Mouse (Mus musculus) embryonic facial prominence, embryonic 14.5 days (tissue): ENCODE data around the gene Dgat2. TPM values are rescaled to one million over a fixed set of nuclear protein-coding genes. Genes with fewer than 3 reads are reported as not detected.

Source experiments
- ATAC-seq: fragments of 200-750 bp; cut with Nextera tagmentation; 2 replicates; pipeline ENCODE4 v1.8.0; 2017; ENCODE audit warnings: low read depth, moderate number of reproducible peaks, moderate TSS enrichment
- DNase-seq: peaks from one replicate; pipeline ENCODE4 v3.0.0-alpha.2; 2015; ENCODE audit warnings: low spot score
- H3K27ac ChIP-seq: fragments of 300-500 bp; sonication (generic); replicated peaks from 2 replicates; pipeline ENCODE4 v1.5.1; 2014; ENCODE audit warnings: low read depth, mild to moderate bottlenecking, low read length, moderate library complexity
- H3K27me3 ChIP-seq: fragments of 300-500 bp; sonication (generic); replicated peaks from 2 replicates; pipeline ENCODE4 v1.6.1; 2014; ENCODE audit warnings: low read length; ENCODE audit not compliant: control insufficient read depth, insufficient read depth
- H3K36me3 ChIP-seq: fragments of 300-500 bp; sonication (generic); 2 replicates; pipeline ENCODE4 v1.6.1; 2014; ENCODE audit warnings: low read length, mixed read lengths; ENCODE audit not compliant: control insufficient read depth, insufficient read depth
- H3K4me1 ChIP-seq: fragments of 300-500 bp; sonication (generic); 2 replicates; pipeline ENCODE4 v1.6.1; 2014; ENCODE audit warnings: antibody characterized with exemption, low read length; ENCODE audit not compliant: control insufficient read depth, insufficient read depth
- H3K4me2 ChIP-seq: fragments of 300-500 bp; sonication (generic); 2 replicates; pipeline ENCODE4 v1.6.1; 2014; ENCODE audit warnings: low read depth, mild to moderate bottlenecking, low read length, moderate library complexity, mixed read lengths
- H3K4me3 ChIP-seq: fragments of 300-500 bp; sonication (generic); 2 replicates; pipeline ENCODE4 v1.5.1; 2014; ENCODE audit warnings: low read depth, mild to moderate bottlenecking, low read length
- H3K9ac ChIP-seq: fragments of 300-500 bp; sonication (generic); 2 replicates; pipeline ENCODE4 v1.6.1; 2014; ENCODE audit warnings: low read depth, mild to moderate bottlenecking, low read length, moderate library complexity, mixed read lengths
- H3K9me3 ChIP-seq: fragments of 300-500 bp; sonication (generic); 2 replicates; pipeline ENCODE4 v1.6.1; 2016; ENCODE audit warnings: low read length; ENCODE audit not compliant: control insufficient read depth
- WGBS: fragments of 180-500 bp; shearing (Covaris S2); extraction: QIAGEN DNeasy Blood & Tissue Kit; methylation state at CpG from one replicate; pipeline ENCODE4 v1.1.7; 2014; 5-methylcytosine and 5-hydroxymethylcytosine counted together
- polyA plus RNA-seq: library from polyadenylated mRNA; unstranded; fragments of >200 nt; fragmentation: Nextera tagmentation; extraction: Ambion mirVana; gene quantifications from 2 replicates; pipeline ENCODE4 v1.2.1, GENCODE M21; 2014

Dgat2 gene
- polyA plus RNA-seq, 1 experiment from 2014 or later, result 38.6 TPM

- no peak overlapping the region for H3K9ac ChIP-seq
- DNase-seq, result no peak
- no peaks in the 10 kb centered on the region for H3K9me3 ChIP-seq
- H3K4me3 ChIP-seq, result no peak overlapping the region
- no peaks in the 10 kb centered on the region for H3K36me3 ChIP-seq
- no peak overlapping the region for H3K27ac ChIP-seq
- no peaks in the 10 kb centered on the region for H3K4me1 ChIP-seq
- no peaks in the 10 kb centered on the region for H3K27me3 ChIP-seq
- 68% methylated on average over 7 of the region's 7 CpGs for WGBS
- no peak for ATAC-seq
- no peak overlapping the region for H3K4me2 ChIP-seq
Observed at GRCm38 (mm10) chr7:99224225-99224624, 41.7 kb upstream of the Dgat2 start.

- H3K9ac ChIP-seq, result no peak overlapping the region
- DNase-seq (peak; percentile 45), ATAC-seq (peak; percentile 44; the same call in 1 of the 2 replicates)
- H3K27me3 ChIP-seq, result no peaks in the 10 kb centered on the region
- no peaks in the 10 kb centered on the region for H3K9me3 ChIP-seq
- no peaks in the 10 kb centered on the region for H3K36me3 ChIP-seq
- H3K4me1 ChIP-seq, result no peaks in the 10 kb centered on the region
- WGBS, result 70% methylated on average over 3 of the region's 3 CpGs
- H3K4me2 ChIP-seq, result no peak overlapping the region
- H3K4me3 ChIP-seq, result no peak overlapping the region
- no peak overlapping the region for H3K27ac ChIP-seq
Observed at GRCm38 (mm10) chr7:99217338-99218074, 35.0 kb upstream of the Dgat2 start.

- 49% methylated on average over 8 of the region's 8 CpGs for WGBS
- no peak overlapping the region for H3K27ac ChIP-seq
- no peak for ATAC-seq
- no peak overlapping the region for H3K4me3 ChIP-seq
- no peak for DNase-seq
- no peaks in the 10 kb centered on the region for H3K27me3 ChIP-seq
- no peaks in the 10 kb centered on the region for H3K9me3 ChIP-seq
- H3K36me3 ChIP-seq, result no peaks in the 10 kb centered on the region
- H3K4me2 ChIP-seq, result no peak overlapping the region
- no peaks in the 10 kb centered on the region for H3K4me1 ChIP-seq
- no peak overlapping the region for H3K9ac ChIP-seq
Observed at GRCm38 (mm10) chr7:99215347-99215855, 32.9 kb upstream of the Dgat2 start.

- H3K4me3 ChIP-seq, result no peak overlapping the region
- no peak for DNase-seq
- H3K36me3 ChIP-seq, result no peaks in the 10 kb centered on the region
- no peaks in the 10 kb centered on the region for H3K27me3 ChIP-seq
- H3K9ac ChIP-seq, result no peak overlapping the region
- no peak for ATAC-seq
- no peaks in the 10 kb centered on the region for H3K4me1 ChIP-seq
- no peaks in the 10 kb centered on the region for H3K9me3 ChIP-seq
- H3K27ac ChIP-seq, result no peak overlapping the region
- 77% methylated on average over 10 of the region's 10 CpGs for WGBS
- no peak overlapping the region for H3K4me2 ChIP-seq
Observed at GRCm38 (mm10) chr7:99214621-99215185, 32.2 kb upstream of the Dgat2 start.

GRCm38 (mm10) chr7:99213686-99214085 lies 31.2 kb upstream of the Dgat2 start:
- no peaks in the 10 kb centered on the region for H3K27me3 ChIP-seq
- DNase-seq, result no peak
- H3K9ac ChIP-seq, result no peak overlapping the region
- H3K4me2 ChIP-seq, result no peak overlapping the region
- no peak overlapping the region for H3K27ac ChIP-seq
- 81% methylated on average over 2 of the region's 2 CpGs for WGBS
- H3K36me3 ChIP-seq, result no peaks in the 10 kb centered on the region
- no peaks in the 10 kb centered on the region for H3K4me1 ChIP-seq
- no peaks in the 10 kb centered on the region for H3K9me3 ChIP-seq
- H3K4me3 ChIP-seq, result no peak overlapping the region
- ATAC-seq, result no peak

GRCm38 (mm10) chr7:99213056-99213455 lies 30.5 kb upstream of the Dgat2 start:
- no peaks in the 10 kb centered on the region for H3K4me1 ChIP-seq
- no peaks in the 10 kb centered on the region for H3K36me3 ChIP-seq
- H3K4me3 ChIP-seq, result no peak overlapping the region
- no peaks in the 10 kb centered on the region for H3K9me3 ChIP-seq
- no peaks in the 10 kb centered on the region for H3K27me3 ChIP-seq
- DNase-seq, result no peak
- H3K4me2 ChIP-seq, result no peak overlapping the region
- WGBS, result 83% methylated on average over 1 of the region's 1 CpGs
- ATAC-seq, result no peak
- H3K27ac ChIP-seq, result no peak overlapping the region
- H3K9ac ChIP-seq, result no peak overlapping the region

GRCm38 (mm10) chr7:99208704-99209103 lies 26.2 kb upstream of the Dgat2 start:
- 90% methylated on average over 4 of the region's 4 CpGs for WGBS
- Histone ChIP-seq H3K27me3 (no peaks in the 10 kb centered on the region), H3K4me3 (no peak overlapping the region), H3K4me2 (no peak overlapping the region), H3K9ac (no peak overlapping the region), H3K36me3 (no peaks in the 10 kb centered on the region), H3K27ac (no peak overlapping the region), H3K4me1 (no peaks in the 10 kb centered on the region), H3K9me3 (no peaks in the 10 kb centered on the region)
- ATAC-seq, result no peak
- no peak for DNase-seq

- no peak overlapping the region for H3K4me2 ChIP-seq
- no peak for DNase-seq
- ATAC-seq, result no peak
- H3K27ac ChIP-seq, result no peak overlapping the region
- no peak overlapping the region for H3K4me3 ChIP-seq
- no peaks in the 10 kb centered on the region for H3K9me3 ChIP-seq
- H3K4me1 ChIP-seq, result no peaks in the 10 kb centered on the region
- H3K36me3 ChIP-seq, result no peaks in the 10 kb centered on the region
- no peaks in the 10 kb centered on the region for H3K27me3 ChIP-seq
- 71% methylated on average over 7 of the region's 7 CpGs for WGBS
- H3K9ac ChIP-seq, result no peak overlapping the region
Observed at GRCm38 (mm10) chr7:99206364-99206763, 23.8 kb upstream of the Dgat2 start.

GRCm38 (mm10) chr7:99202163-99202562 lies 19.6 kb upstream of the Dgat2 start:
- H3K9ac ChIP-seq, result no peak overlapping the region
- WGBS, result 88% methylated on average over 7 of the region's 7 CpGs
- no peak overlapping the region for H3K4me3 ChIP-seq
- no peak for DNase-seq
- ATAC-seq, result no peak
- H3K9me3 ChIP-seq, result no peaks in the 10 kb centered on the region
- no peaks in the 10 kb centered on the region for H3K36me3 ChIP-seq
- no peaks in the 10 kb centered on the region for H3K4me1 ChIP-seq
- no peak overlapping the region for H3K27ac ChIP-seq
- H3K4me2 ChIP-seq, result no peak overlapping the region
- H3K27me3 ChIP-seq, result no peaks in the 10 kb centered on the region
